Mouse (Mus musculus) thymus, adult 2 months (tissue): ENCODE results near the gene Hspg2.

Experiments
- CTCF ChIP-seq: fragments of 200-500 bp; IDR thresholded peaks from 2 replicates; pipeline ENCODE4 v1.5.1; 2012; ENCODE audit warnings: mild to moderate bottlenecking, control low read depth, low read length, moderate library complexity, borderline replicate concordance; ENCODE audit not compliant: control insufficient read depth, poor library complexity, insufficient read depth; ENCODE audit errors: extremely low read depth
- POLR2A ChIP-seq: fragments of 200-500 bp; IDR thresholded peaks from 2 replicates; pipeline ENCODE4 v1.6.1; 2012; ENCODE audit warnings: mild to moderate bottlenecking, low read length, control low read depth, moderate library complexity; ENCODE audit not compliant: control insufficient read depth, poor library complexity, insufficient read depth; ENCODE audit errors: extremely low read depth

DNA sequence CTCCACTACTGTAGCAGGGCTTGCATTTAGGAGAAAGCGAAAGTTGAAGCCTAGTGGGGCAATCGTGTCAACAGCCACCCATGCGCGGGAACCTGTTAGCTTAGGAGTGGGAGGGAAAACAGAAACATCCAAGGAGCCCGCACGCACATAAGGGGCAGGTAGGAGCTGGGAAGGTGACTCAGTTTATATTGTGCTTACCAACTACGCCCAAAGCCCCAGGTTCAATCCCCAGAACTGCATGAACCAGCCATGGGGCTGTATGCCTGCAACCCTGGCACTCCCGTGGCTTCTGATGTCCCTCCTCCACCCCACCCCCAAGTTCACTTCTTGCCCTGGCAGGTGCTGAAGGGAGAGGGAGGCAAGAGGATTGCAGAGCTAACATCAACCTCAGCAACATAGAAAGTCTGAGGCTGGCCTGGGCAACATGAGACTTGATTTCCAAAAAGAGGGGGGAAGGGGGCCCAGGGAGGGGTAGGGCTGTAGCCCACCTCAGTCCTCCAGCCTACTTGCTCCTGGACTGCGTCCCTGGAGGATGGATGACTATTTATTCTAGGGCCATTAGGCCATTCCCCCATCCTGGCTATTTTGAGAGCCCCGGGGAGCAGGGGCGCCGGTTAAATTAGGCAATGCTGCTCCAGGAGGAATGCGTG, 12.9 kb downstream of the Hspg2 start:
- TF ChIP-seq CTCF (no peak), POLR2A (no peak)
